Mouse (Mus musculus) adrenal gland, postnatal 4 days (tissue): ENCODE results near the gene Gm2431. TPM values are rescaled to one million over a fixed set of nuclear protein-coding genes. Genes with fewer than 3 reads are reported as not detected.
"Not testable (repeated sequence)": the region's sequence is repeated elsewhere in the genome, so short reads cannot be mapped to it uniquely, and the experiment has no call there.

Experiments
- DNase-seq, 2 experiments: peaks; one replicate each; pipeline ENCODE4 v3.0.0; 2021 to 2022; ENCODE audit warnings: low spot score in 2 of 2, mixed read lengths in 2 of 2
- long read RNA-seq, 2 experiments: library from polyadenylated mRNA; stranded (forward); transcript quantifications; one replicate each; pipeline ENCODE4 v2.0.0; 2021
- total RNA-seq, 2 experiments: library from RNA; stranded (reverse); gene quantifications; 2 replicates each; pipeline ENCODE4 v1.2.3; 2021

Gene Gm2431
- not detected for total RNA-seq
- long read RNA-seq, experiment 1 = 0 reads
- long read RNA-seq, experiment 2 = 0 reads

DNA sequence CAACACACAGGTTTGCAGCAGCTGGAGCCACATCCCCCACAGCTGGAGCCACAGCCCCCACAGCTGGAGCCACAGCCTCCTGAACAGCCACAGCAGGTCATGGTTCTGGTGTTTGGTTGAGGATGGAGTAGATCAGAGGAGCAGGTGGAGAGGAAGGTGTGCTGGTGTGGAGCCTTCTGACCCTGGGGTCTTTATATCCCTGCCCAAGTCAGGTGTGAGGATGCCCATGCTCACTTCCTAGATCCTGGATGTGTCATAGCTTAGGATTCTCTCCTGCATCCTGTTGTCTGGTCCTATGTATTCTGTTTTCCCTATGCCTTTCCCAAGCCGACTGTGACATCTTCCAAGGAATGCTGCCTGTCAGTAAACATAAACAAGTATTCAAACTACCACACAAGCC, at the start of gene Gm2431:
Gene Gm2431, minus strand, starts transcription at position 101 of the 400 bp plus-strand sequence.
- not testable (repeated sequence) for DNase-seq

- DNase-seq = not testable (repeated sequence)
These were observed 45.8 kb upstream of the Gm2431 start for GRCm38 (mm10) chr7:142303929-142304328.

- DNase-seq = no peak
These were observed 45.1 kb upstream of the Gm2431 start, which contains the start of gene Krtap5-4 for GRCm38 (mm10) chr7:142303249-142303648. Krtap5-4 (plus strand) TSS chr7:142303549.

DNA sequence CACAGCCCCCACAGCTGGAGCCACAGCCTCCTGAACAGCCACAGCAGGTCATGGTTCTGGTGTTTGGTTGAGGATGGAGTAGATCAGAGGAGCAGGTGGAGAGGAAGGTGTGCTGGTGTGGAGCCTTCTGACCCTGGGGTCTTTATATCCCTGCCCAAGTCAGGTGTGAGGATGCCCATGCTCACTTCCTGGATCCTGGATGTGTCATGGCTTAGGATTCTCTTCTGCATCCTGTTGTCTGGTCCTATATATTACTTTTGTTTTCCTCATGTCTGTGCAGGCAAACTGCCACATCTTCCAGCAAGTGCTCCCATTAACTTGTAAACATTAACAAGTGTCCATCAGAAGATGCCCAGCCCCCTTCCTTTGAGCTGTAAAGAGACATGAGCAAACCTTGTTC, 38.9 kb upstream of the Gm2431 start, which contains the start of gene Krtap5-1:
Gene Krtap5-1, minus strand, starts transcription at position 101 of the 400 bp plus-strand sequence.
- not testable (repeated sequence) for DNase-seq

DNA sequence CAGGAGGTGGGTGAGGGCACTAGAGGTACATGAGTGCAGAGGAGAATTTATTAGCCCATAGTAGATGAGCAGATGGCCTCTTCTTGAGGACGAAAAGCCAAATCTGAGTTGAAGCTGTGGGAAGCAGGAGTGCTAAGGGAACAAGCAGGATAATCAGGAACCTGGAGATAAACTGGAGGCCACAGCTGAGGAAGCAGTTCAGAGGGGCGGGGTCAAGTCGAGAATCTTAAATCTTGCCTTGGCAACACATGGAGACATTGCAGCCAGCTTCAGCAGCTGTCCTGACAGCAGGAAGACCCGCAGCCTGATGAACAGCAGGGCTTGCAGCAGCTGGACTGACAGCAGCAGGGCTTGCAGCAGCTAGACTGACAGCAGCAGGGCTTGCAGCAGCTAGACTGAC, 38.0 kb upstream of the Gm2431 start:
- not testable (repeated sequence) for DNase-seq

DNA sequence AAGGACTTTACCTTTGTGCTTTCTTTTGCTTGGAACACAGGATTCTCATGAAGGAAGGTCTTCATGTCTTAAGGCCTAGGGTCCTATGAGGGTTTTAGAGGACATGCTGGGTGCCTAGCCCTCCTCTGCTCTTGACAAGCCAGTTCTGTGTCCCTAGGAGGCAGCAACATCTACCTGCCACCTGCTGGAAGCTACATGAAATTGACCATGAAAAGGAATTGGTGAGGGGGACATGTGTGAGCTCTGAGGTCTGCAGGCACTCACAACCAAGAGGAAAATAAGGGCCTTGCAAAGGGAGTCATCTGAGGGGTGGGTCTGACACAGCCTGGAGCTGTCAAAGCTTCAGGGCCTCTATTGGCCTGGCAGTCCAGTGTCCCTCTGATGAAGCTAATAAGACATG, 37.3 kb upstream of the Gm2431 start:
- DNase-seq = no peak

DNA sequence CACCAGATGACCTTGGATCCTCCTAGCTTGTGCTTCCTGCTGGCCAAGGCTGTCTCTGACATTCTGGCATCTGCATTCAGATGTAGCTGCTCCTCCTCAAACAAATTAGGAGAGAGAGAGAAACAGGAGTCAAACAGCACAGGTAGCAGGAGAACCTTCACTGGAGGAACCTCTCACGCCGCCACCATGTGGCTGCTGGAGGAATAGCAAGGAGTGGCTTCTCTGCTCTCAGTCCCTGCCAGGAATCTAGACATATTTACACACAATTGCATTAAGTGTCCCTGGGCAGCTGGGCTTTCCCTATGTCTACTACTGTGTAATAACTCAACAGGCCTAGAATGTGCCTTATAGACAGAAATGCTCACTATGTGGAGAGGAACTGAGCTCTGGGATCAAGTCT, 35.7 kb upstream of the Gm2431 start:
- DNase-seq = not testable (repeated sequence)

DNA sequence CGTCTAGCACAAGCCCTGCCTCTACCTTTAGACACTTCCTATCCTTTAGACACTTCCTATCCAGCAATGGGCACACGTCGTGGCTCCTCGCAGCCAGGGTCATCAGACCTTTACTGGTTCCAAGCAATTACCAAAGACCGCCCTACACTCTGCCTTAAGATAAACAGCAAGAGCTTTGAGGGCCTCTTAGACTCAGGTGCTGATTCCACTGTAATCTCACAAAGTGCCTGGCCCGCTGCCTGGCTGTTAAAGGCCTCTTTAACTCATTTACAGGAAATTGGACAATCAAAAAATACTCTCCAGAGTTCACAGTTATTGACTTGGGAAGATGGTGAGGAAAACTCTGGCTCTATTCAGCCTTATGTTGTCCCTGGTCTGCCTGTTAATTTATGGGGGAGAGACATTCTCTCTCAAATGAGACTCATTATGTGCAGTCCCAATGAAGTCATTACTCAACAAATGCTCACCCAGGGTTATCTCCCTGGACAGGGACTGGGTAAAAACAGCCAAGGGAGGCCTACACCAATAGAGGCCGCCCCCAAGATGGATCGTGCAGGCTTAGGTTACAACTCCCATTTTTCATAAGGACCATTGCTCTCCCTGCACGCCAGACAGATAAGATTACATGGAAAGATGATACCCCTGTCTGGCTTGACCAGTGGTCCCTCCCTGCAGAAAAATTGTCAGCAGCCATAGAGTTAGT, 27.9 kb upstream of the Gm2431 start:
- DNase-seq = not testable (repeated sequence)

GRCm38 (mm10) chr7:142285130-142285835, 27.1 kb upstream of the Gm2431 start:
- peak in 1 of 2 experiments; percentile 14 for DNase-seq

DNA sequence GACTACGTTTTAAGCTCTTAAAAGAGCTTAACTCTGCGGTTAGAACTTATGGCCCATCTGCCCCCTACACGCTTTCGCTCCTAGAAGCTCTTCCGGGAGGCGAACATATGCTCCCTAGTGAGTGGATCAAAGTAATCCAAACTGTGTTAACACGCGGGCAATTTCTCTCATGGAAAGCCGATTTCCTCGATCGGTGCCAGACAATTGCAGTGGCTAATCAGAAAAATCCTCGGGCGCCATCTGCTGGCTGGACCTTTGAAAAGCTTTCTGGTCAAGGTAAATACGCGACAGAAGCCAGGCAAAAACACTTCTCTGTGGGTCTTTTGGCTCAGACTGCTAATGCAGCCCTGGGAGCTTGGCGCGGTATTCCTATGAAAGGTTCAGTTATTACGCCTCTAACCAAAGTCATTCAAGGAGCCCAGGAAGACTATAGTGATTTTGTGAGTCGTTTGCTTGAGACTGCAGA, 26.5 kb upstream of the Gm2431 start:
- peak; percentile 86 to 87 for DNase-seq

GRCm38 (mm10) chr7:142284023-142284591, 26.0 kb upstream of the Gm2431 start:
- peak; percentile 12 to 26 for DNase-seq

DNA sequence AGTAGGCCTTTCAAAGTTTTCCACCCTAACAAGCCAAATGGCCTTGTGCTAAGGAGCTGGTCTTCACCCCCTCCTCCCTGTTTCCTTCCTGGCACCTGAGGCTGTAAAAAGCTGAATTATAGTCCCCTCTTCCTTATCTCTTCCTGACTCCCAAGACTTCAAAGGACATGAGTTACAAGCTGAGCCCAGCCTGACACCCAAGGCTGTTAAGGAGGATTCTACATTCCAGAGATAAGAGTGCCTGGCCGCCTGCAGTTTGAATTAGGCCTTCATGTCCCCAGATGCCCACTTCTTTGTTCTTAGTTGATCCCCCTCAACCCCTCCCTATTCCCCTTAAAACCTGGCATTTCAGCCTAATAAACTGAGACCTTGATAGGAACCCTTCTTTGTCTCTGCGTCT, 24.7 kb upstream of the Gm2431 start:
- not testable (repeated sequence) for DNase-seq

- not testable (repeated sequence) for DNase-seq
These were observed 21.1 kb upstream of the Gm2431 start for GRCm38 (mm10) chr7:142279291-142279690.

GRCm38 (mm10) chr7:142278183-142278582, 20.0 kb upstream of the Gm2431 start:
- DNase-seq = peak; percentile 38 to 51

DNA sequence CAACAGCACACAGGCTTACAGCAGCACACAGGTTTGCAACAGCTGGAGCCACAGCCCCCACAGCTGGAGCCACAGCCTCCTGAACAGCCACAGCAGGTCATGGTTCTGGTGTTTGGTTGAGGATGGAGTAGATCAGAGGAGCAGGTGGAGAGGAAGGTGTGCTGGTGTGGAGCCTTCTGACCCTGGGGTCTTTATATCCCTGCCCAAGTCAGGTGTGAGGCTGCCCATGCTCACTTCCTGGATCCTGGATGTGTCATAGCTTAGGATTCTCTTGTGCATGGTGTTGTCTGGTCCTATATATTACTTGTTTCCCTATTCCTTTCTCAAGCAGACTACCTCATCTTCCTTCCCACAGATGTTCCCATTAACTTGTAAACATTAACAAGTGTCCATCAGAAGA, 16.1 kb upstream of the Gm2431 start, which contains the start of gene Gm4559:
Gene Gm4559, minus strand, starts transcription at position 101 of the 400 bp plus-strand sequence.
- not testable (repeated sequence) for DNase-seq

- no peak for DNase-seq
These were observed 2.6 kb downstream of the Gm2431 start for GRCm38 (mm10) chr7:142255517-142255916.

DNA sequence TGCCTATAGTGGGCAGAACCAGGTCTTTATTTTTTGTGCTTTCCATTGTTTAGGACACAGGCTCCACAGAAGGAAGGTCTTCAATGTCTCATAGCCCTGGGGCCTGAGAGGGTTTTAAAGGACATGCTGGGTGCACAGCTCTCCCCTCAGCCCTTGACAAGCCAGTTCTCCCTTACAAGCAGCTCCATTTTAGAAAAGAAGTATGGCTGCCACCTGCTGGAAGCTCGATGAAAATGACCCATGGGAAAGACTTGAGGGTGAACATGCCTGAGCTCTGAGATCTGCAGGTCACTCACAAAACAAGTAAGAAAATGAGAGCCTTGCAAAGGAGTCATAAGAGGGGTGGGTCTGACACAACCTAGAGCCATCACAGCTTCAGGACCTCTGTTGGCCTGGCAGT, 8.3 kb downstream of the Gm2431 start:
- DNase-seq = no peak

DNA sequence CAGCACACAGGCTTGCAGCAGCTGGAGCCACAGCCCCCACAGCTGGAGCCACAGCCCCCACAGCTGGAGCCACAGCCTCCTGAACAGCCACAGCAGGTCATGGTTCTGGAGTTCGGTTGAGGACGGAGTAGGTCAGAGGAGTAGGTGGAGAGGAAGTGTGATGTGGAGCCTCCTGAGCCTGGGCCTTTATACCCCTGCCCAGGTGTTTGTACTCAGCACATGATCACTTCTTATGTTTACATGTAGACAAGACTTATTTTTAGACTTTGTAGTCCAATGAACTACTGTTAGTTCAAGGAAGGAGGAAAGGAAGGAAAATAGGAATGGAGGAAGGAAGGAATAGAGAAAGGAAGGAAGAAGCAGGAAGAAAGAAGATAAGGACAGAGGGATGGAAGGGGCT, 17.2 kb downstream of the Gm2431 start, which contains the start of gene Gm40460:
Gene Gm40460, minus strand, starts transcription at position 101 of the 400 bp plus-strand sequence.
- no peak for DNase-seq

- no peak for DNase-seq
These were observed 26.6 kb downstream of the Gm2431 start for GRCm38 (mm10) chr7:142231540-142231939.

- not testable (repeated sequence) for DNase-seq
These were observed 28.3 kb downstream of the Gm2431 start, which contains the start of gene Krtap5-5 for GRCm38 (mm10) chr7:142229871-142230270. Krtap5-5 (minus strand) TSS chr7:142229971.

DNA sequence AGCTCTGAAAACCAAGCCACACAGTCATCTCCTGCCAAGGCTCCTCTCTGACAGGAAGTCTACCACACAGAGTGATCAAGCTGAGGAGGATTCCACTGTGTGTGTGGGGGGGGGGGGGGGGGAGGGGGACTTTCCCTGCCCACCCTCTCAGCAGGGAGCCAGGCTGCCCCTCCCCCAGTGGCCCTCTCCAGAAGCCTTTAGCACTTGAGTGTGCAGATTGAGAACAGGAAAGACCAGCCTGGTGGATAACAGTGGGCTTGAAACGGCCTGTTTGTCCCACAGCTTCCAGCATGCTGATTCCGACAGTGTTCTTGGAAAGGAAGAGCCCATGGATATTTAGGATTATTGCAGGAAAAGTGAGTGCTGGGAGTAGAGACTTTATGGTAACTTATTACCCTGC, 33.6 kb downstream of the Gm2431 start:
- no peak for DNase-seq
